Mouse (Mus musculus) C2C12 (cell line): ENCODE measurements around the gene Zw10.

Experiments
- CEBPB ChIP-seq: IDR thresholded peaks from one replicate; pipeline ENCODE4 v1.6.1; 2011; ENCODE audit warnings: low read depth, mild to moderate bottlenecking, control low read depth, moderate library complexity
- CTCF ChIP-seq: IDR thresholded peaks from one replicate; pipeline ENCODE4 v1.5.1; 2011; ENCODE audit not compliant: control insufficient read depth, insufficient read depth, insufficient read length
- MYOG ChIP-seq: IDR thresholded peaks from one replicate; pipeline ENCODE4 v1.6.1; 2011; ENCODE audit not compliant: control insufficient read depth, insufficient read length; ENCODE audit errors: extremely low read depth
- USF1 ChIP-seq: IDR thresholded peaks from one replicate; pipeline ENCODE4 v1.6.1; 2011; ENCODE audit warnings: low read depth, mild to moderate bottlenecking, control low read depth, moderate library complexity

DNA sequence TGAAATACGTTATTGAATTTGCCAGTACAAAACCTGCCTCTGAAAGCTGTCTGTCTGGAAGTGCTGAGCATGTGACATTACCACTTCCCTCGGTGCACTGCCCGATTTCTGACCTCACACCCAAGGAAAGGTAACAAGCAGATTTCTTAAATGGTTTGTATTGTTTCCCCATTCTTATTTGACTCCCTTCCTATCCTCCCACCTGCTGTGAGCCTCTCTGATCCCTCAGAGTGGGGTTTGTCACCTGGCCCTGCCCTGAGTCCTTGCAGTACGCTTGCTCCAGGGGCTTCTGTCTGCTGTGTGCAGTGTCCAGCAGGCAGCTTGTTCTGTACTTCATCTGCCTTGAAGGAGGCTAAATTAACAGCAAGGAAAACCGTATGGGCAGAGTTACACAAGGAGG is 31.5 kb upstream of the Zw10 start:
- TF ChIP-seq CTCF (no peak), USF1 (no peak), CEBPB (no peak), MYOG (no peak)
